Comparison of ENCODE assay signal across 9 mouse cellular contexts in the genomic region with DNA sequence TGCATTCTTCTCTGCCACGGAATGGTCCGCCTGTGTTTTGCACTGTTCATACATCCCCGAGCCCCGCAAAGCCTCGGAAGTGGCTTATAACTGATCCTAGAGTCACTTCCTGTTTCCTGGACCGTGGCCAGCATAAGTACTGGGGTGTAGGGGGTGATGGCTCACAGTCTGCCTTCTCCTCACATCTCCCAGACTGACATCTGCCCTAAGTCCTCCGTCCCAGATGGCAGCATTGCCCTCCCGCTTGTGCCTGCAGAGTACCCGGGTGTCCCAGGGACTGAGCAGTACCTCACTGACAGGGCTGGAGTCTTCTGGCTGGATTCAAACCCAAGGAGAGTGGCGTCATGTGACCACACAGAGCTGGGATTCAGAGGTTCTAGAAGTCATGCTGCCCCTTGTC. TPM values are rescaled to one million over a fixed set of nuclear protein-coding genes. Genes with fewer than 3 reads are reported as not detected.
DNase-seq lines count a peak whose midpoint lies in the region; ATAC-seq and TF ChIP-seq lines count a peak whose summit lies in the region.
"Had no signal": no experiment of that assay in that cellular context is flagged by ENCODE, and none has a peak within 500 bp of the region (broad histone marks: within the 10 kb centered on the region; RNA-seq: fewer than 3 reads in every experiment).

No protein-coding gene starts in this region.

- DNase-seq in lung, adult 18-20 months = no peak
- DNase-seq in right cerebral cortex, postnatal 25 days = no peak
- no peak for DNase-seq in layer of hippocampus, adult 9-10 months (ENCODE audit: low spot score)
- no peak for DNase-seq in layer of hippocampus, adult 2 months (ENCODE audit: low spot score in 2 of 2)

- TF ChIP-seq CTCF in layer of hippocampus, adult 2 months (conservative IDR thresholded peaks at IDR 0.05) = no peak

- H3K4me2 ChIP-seq in lung, embryonic 15.5 days = peak overlapping the region; percentile 26
- no peak overlapping the region for H3K4me2 ChIP-seq in intestine, embryonic 16.5 days (ENCODE audit: low read depth, low read length)
- peak overlapping the region; percentile 28; the same call in 1 of the 2 replicates for H3K4me2 ChIP-seq in neural tube, embryonic 15.5 days

- ATAC-seq in lung, embryonic 15.5 days (ENCODE audit: borderline replicate concordance, extremely low read depth, low FRiP score, low TSS enrichment) = no peak
- ATAC-seq in activated CD4-positive, CD25-positive, alpha-beta regulatory T cell, adult 4 months = peak; percentile 76
- ATAC-seq in intestine, embryonic 16.5 days = no peak
- 0 out of 2 replicates have a peak, but pooled peaks have one; percentile 19 for ATAC-seq in neural tube, embryonic 15.5 days (ENCODE audit: low FRiP score)

- H3K9ac ChIP-seq in lung, embryonic 15.5 days = no peak overlapping the region
- H3K9ac ChIP-seq in intestine, embryonic 16.5 days (ENCODE audit: low read depth, low read length) = 0 out of 2 replicates have a peak overlapping the region, but pooled peaks have one; percentile 12
- 0 out of 2 replicates have a peak overlapping the region, but pooled peaks have one; percentile 1 for H3K9ac ChIP-seq in neural tube, embryonic 15.5 days (replicated peaks)

- no peaks in the 10 kb centered on the region for H3K36me3 ChIP-seq in lung, embryonic 15.5 days
- H3K36me3 ChIP-seq in intestine, embryonic 16.5 days (ENCODE audit: control insufficient read depth, insufficient read depth, low read length) = no peaks in the 10 kb centered on the region
- H3K36me3 ChIP-seq in neural tube, embryonic 15.5 days = no peaks in the 10 kb centered on the region

- no peak overlapping the region for H3K4me3 ChIP-seq in lung, embryonic 15.5 days
- H3K4me3 ChIP-seq in intestine, embryonic 16.5 days (ENCODE audit: low read length) = no peak overlapping the region
- no peak overlapping the region for H3K4me3 ChIP-seq in neural tube, embryonic 15.5 days (replicated peaks)
- no peak overlapping the region for H3K4me3 ChIP-seq in layer of hippocampus, adult 2 months

- H3K9me3 ChIP-seq in lung, embryonic 15.5 days = no peaks in the 10 kb centered on the region
- no peaks in the 10 kb centered on the region for H3K9me3 ChIP-seq in intestine, embryonic 16.5 days (ENCODE audit: control insufficient read depth, low read length)
- no peaks in the 10 kb centered on the region for H3K9me3 ChIP-seq in neural tube, embryonic 15.5 days (replicated peaks)

- no peaks in the 10 kb centered on the region; the same call in 1 of the 2 replicates for H3K27me3 ChIP-seq in lung, embryonic 15.5 days
- H3K27me3 ChIP-seq in intestine, embryonic 16.5 days (replicated peaks; ENCODE audit: control insufficient read depth, insufficient read depth, low read length) = no peaks in the 10 kb centered on the region
- H3K27me3 ChIP-seq in neural tube, embryonic 15.5 days (replicated peaks) = 0 out of 2 replicates have a peak, but pooled peaks cover 3% of the 10 kb centered on the region

- peaks cover 11% of the 10 kb centered on the region for H3K4me1 ChIP-seq in lung, embryonic 15.5 days
- H3K4me1 ChIP-seq in intestine, embryonic 16.5 days (ENCODE audit: control insufficient read depth, insufficient read depth, low read length) = peaks cover 8% of the 10 kb centered on the region
- peaks cover 15% of the 10 kb centered on the region for H3K4me1 ChIP-seq in neural tube, embryonic 15.5 days

- H3K27ac ChIP-seq in lung, embryonic 15.5 days = no peak overlapping the region
- H3K27ac ChIP-seq in intestine, embryonic 16.5 days (ENCODE audit: low read length) = no peak overlapping the region
- no peak overlapping the region for H3K27ac ChIP-seq in neural tube, embryonic 15.5 days (replicated peaks)
- no peak overlapping the region for H3K27ac ChIP-seq in layer of hippocampus, adult 2 months

- 31% methylated on average over 10 of the region's 10 CpGs for WGBS in lung, embryonic 15.5 days
- 42% methylated on average over 10 of the region's 10 CpGs for WGBS in intestine, embryonic 16.5 days
- WGBS in neural tube, embryonic 15.5 days = 54% methylated on average over 10 of the region's 10 CpGs

RNA-seq across cellular contexts. Expression of a gene that starts 0.4 kb away (rescaled TPM):
- polyA plus RNA-seq in lung, embryonic 15.5 days (2015; fragmentation: Nextera tagmentation; extraction: Ambion mirVana) = 0.31 TPM in 1 of 2 replicates, not detected in the other
- 1 to 10 TPM; 2.3 to 3.9 TPM for polyA plus RNA-seq in activated CD4-positive, CD25-positive, alpha-beta regulatory T cell, adult 4 months (2017; shearing (Covaris generic))
- polyA plus RNA-seq in intestine, embryonic 16.5 days (2015; fragmentation: Nextera tagmentation; extraction: Ambion mirVana) = 0.31 TPM in 1 of 2 replicates, not detected in the other
- 0.33 and 0.73 TPM in 2 replicates for polyA plus RNA-seq in neural tube, embryonic 15.5 days (2015; fragmentation: Nextera tagmentation; extraction: Ambion mirVana)
- 1 to 10 TPM in 1 of 2 experiments, under 1 TPM in 1; 0.61 to 1.2 TPM for total RNA-seq in layer of hippocampus, adult 2 months (2021)
- polyA plus RNA-seq: embryonic facial prominence, embryonic 11.5 days had no signal

RNA-seq across cellular contexts. Expression of a gene that starts 6.4 kb away (rescaled TPM):
- polyA plus RNA-seq in lung, embryonic 15.5 days (2015; fragmentation: Nextera tagmentation; extraction: Ambion mirVana) = 354 and 385 TPM in 2 replicates
- polyA plus RNA-seq in activated CD4-positive, CD25-positive, alpha-beta regulatory T cell, adult 4 months (2017; shearing (Covaris generic)) = 100 to 1,000 TPM; 241 to 311 TPM
- polyA plus RNA-seq in intestine, embryonic 16.5 days (2015; fragmentation: Nextera tagmentation; extraction: Ambion mirVana) = 371 and 387 TPM in 2 replicates
- 541 and 661 TPM in 2 replicates for polyA plus RNA-seq in neural tube, embryonic 15.5 days (2015; fragmentation: Nextera tagmentation; extraction: Ambion mirVana)
- 100 to 1,000 TPM; 321 to 335 TPM for total RNA-seq in layer of hippocampus, adult 2 months (2021)

RNA-seq across cellular contexts. Expression of a gene that starts 30.6 kb away (rescaled TPM):
- polyA plus RNA-seq in lung, embryonic 15.5 days (2015; fragmentation: Nextera tagmentation; extraction: Ambion mirVana) = not detected in 2 replicates
- not detected for polyA plus RNA-seq in activated CD4-positive, CD25-positive, alpha-beta regulatory T cell, adult 4 months (2017; shearing (Covaris generic))
- not detected in 2 replicates for polyA plus RNA-seq in intestine, embryonic 16.5 days (2015; fragmentation: Nextera tagmentation; extraction: Ambion mirVana)
- polyA plus RNA-seq in neural tube, embryonic 15.5 days (2015; fragmentation: Nextera tagmentation; extraction: Ambion mirVana) = not detected in 2 replicates
- total RNA-seq in layer of hippocampus, adult 2 months (2021) = under 1 TPM in 1 of 2 experiments, not detected in 1; 0.08 TPM
- polyA plus RNA-seq: embryonic facial prominence, embryonic 11.5 days had no signal

RNA-seq across cellular contexts. Expression of a gene that starts 42.6 kb away (rescaled TPM):
- not detected in 2 replicates for polyA plus RNA-seq in lung, embryonic 15.5 days (2015; fragmentation: Nextera tagmentation; extraction: Ambion mirVana)
- not detected for polyA plus RNA-seq in activated CD4-positive, CD25-positive, alpha-beta regulatory T cell, adult 4 months (2017; shearing (Covaris generic))
- not detected in 2 replicates for polyA plus RNA-seq in intestine, embryonic 16.5 days (2015; fragmentation: Nextera tagmentation; extraction: Ambion mirVana)
- polyA plus RNA-seq in neural tube, embryonic 15.5 days (2015; fragmentation: Nextera tagmentation; extraction: Ambion mirVana) = not detected in 2 replicates
- not detected for total RNA-seq in layer of hippocampus, adult 2 months (2021)
- polyA plus RNA-seq: embryonic facial prominence, embryonic 11.5 days had no signal

RNA-seq across cellular contexts. Expression of a gene that starts 54.0 kb away (rescaled TPM):
- not detected in 2 replicates for polyA plus RNA-seq in lung, embryonic 15.5 days (2015; fragmentation: Nextera tagmentation; extraction: Ambion mirVana)
- polyA plus RNA-seq in activated CD4-positive, CD25-positive, alpha-beta regulatory T cell, adult 4 months (2017; shearing (Covaris generic)) = not detected
- polyA plus RNA-seq in intestine, embryonic 16.5 days (2015; fragmentation: Nextera tagmentation; extraction: Ambion mirVana) = not detected in 2 replicates
- not detected in 2 replicates for polyA plus RNA-seq in neural tube, embryonic 15.5 days (2015; fragmentation: Nextera tagmentation; extraction: Ambion mirVana)
- total RNA-seq in layer of hippocampus, adult 2 months (2021) = not detected
- polyA plus RNA-seq: embryonic facial prominence, embryonic 11.5 days had no signal

Comparison
In these comparisons a context has a peak if more than half of its experiments do, and no peak if none do; other contexts are left out.
1. ATAC-seq: peak in activated CD4-positive, CD25-positive, alpha-beta regulatory T cell, adult 4 months (single experiment) and neural tube, embryonic 15.5 days (single experiment); none in lung, embryonic 15.5 days (single experiment) and intestine, embryonic 16.5 days (single experiment).